Mouse (Mus musculus) urinary bladder, postnatal 4 days (tissue): ENCODE measurements around the gene Samd4.

Experiments used
- DNase-seq, 2 experiments: peaks; one replicate each; pipeline ENCODE4 v3.0.0; 2021 to 2022; ENCODE audit warnings: low spot score in 2 of 2

Gene Samd4

GRCm38 (mm10) chr14:46882431-46883067 lies at the start of gene Samd4:
Gene Samd4 (plus strand): TSS chr14:46882854.
- DNase-seq, result peak; percentile 79 to 81

GRCm38 (mm10) chr14:46839326-46839725 lies 43.3 kb upstream of the Samd4 start:
- no peak for DNase-seq

- no peak for DNase-seq
Observed at GRCm38 (mm10) chr14:46845706-46846105, 36.9 kb upstream of the Samd4 start.

- DNase-seq, result no peak
Observed at GRCm38 (mm10) chr14:46848063-46848590, 34.5 kb upstream of the Samd4 start.

- DNase-seq, result no peak
Observed at GRCm38 (mm10) chr14:46848736-46849135, 33.9 kb upstream of the Samd4 start.

GRCm38 (mm10) chr14:46849769-46850168 lies 32.9 kb upstream of the Samd4 start:
- DNase-seq, result no peak

- no peak for DNase-seq
Observed at GRCm38 (mm10) chr14:46853677-46854076, 29.0 kb upstream of the Samd4 start.

- DNase-seq, result no peak
Observed at GRCm38 (mm10) chr14:46862922-46863321, 19.7 kb upstream of the Samd4 start.

- no peak for DNase-seq
Observed at GRCm38 (mm10) chr14:46880935-46881334, 1.7 kb upstream of the Samd4 start.

GRCm38 (mm10) chr14:46881581-46882430 lies 848 bp upstream of the Samd4 start:
- DNase-seq, result peak in 1 of 2 experiments; percentile 37

GRCm38 (mm10) chr14:46883068-46883870 lies 615 bp downstream of the Samd4 start:
- DNase-seq, result peak; percentile 56 to 68

GRCm38 (mm10) chr14:46883871-46884441 lies 1.3 kb downstream of the Samd4 start:
- peak in 1 of 2 experiments; percentile 48 for DNase-seq

- peak; percentile 58 to 70 for DNase-seq
Observed at GRCm38 (mm10) chr14:46884701-46885428, 2.2 kb downstream of the Samd4 start.

- no peak for DNase-seq
Observed at GRCm38 (mm10) chr14:46885429-46885755, 2.7 kb downstream of the Samd4 start.

GRCm38 (mm10) chr14:46885891-46886301 lies 3.2 kb downstream of the Samd4 start:
- peak in 1 of 2 experiments; percentile 49 for DNase-seq

- no peak for DNase-seq
Observed at GRCm38 (mm10) chr14:46889096-46889495, 6.4 kb downstream of the Samd4 start.

GRCm38 (mm10) chr14:46893961-46894360 lies 11.3 kb downstream of the Samd4 start:
- no peak for DNase-seq

- DNase-seq, result no peak
Observed at GRCm38 (mm10) chr14:46897953-46898352, 15.3 kb downstream of the Samd4 start.

GRCm38 (mm10) chr14:46898626-46899025 lies 16.0 kb downstream of the Samd4 start:
- no peak for DNase-seq

- no peak for DNase-seq
Observed at GRCm38 (mm10) chr14:46902498-46903087, 19.9 kb downstream of the Samd4 start.

- DNase-seq, result no peak
Observed at GRCm38 (mm10) chr14:46904276-46904675, 21.6 kb downstream of the Samd4 start.
